Mouse (Mus musculus) testis, postnatal 10 days (tissue): ENCODE data around the gene 4921517D22Rik.
A peak's percentile ranks its signal among the peaks of the same experiment; 100 is the strongest.

ENCODE experiments used
- DNase-seq: peaks from one replicate; pipeline ENCODE4 v3.0.0; 2021; ENCODE audit warnings: low spot score

Gene 4921517D22Rik

DNA sequence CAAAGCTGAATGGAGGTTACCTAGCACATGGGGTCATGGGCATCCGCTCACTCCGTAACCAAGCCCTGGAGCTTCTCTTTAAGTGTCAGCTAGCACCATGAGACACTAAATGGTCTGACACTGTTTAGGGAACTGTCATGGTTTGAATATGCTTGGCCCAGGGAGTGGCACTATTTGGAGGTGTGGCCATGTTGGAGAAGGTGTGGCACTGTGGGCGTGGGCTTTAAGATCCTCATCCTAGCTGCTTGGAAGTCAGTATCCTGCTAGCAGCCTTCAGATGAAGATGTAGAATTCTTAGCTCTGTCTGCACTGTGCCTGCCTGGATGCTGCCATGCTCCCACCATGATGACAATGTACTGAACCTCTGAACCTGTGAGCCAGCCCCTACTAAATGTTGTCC lies 33.5 kb downstream of the 4921517D22Rik start:
- DNase-seq, result no peak

DNA sequence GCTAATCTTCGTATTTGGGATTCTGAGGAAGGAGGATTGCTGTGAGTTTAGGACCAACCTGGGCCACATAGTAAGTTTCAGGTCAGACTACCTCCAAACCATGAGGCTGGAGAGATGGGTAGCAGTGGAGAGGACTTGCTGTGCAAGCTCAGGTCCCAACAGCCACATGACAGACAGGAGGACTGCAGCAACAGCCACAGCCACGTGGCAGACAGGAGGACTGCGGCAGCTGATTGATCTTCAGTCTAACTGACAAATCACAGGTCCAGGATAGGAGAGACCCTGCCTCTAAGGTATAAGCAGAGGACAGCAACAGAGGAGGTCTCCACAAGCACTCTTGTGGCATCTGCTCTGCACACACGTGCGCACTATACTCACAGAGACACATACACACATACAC lies 36.1 kb downstream of the 4921517D22Rik start:
- no peak for DNase-seq

DNA sequence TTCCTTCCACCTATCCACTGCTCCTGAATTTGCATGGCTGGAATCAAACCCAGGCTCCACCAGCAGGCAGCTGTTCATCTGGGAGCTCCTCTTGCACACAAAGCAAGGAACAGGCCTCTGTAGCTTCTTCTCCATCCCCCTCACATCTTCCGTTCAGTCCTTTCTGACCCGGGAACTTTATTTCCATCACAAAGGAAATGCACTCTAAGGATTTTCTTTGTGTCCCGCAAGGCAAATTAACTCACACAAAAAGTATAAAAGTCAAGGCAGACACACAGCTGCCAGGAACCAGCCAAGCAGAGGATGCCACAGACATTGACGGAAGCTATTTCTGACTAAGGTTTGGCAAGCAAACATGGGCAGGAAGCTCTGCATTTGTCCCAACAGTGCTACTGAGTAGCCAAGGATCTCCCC lies 36.9 kb downstream of the 4921517D22Rik start:
- no peak for DNase-seq

DNA sequence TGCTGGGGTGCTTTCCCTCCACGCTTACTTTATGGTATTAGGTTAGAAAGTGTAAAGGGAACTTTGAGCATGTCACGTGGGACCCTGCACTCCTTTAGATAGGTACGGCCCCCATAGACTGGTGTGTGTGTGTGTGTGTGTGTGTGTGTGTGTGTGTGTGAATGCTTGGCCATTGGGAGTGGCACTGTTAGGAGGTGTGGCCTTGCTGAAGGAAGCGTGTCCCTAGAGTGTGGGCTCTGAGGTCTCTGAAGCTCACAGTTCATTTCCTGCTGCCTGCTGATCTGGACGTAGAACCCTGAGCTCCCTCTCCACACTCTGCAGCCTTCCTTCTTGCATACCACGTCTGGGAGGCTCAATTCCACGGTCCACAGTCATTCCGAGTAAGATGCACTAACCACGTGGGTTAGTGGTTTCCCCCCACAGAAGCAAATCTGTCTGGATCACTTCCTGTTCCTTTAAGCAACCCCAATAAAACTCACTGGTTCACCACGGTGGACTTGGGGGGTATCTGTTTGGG lies 37.5 kb downstream of the 4921517D22Rik start:
- no peak for DNase-seq

DNA sequence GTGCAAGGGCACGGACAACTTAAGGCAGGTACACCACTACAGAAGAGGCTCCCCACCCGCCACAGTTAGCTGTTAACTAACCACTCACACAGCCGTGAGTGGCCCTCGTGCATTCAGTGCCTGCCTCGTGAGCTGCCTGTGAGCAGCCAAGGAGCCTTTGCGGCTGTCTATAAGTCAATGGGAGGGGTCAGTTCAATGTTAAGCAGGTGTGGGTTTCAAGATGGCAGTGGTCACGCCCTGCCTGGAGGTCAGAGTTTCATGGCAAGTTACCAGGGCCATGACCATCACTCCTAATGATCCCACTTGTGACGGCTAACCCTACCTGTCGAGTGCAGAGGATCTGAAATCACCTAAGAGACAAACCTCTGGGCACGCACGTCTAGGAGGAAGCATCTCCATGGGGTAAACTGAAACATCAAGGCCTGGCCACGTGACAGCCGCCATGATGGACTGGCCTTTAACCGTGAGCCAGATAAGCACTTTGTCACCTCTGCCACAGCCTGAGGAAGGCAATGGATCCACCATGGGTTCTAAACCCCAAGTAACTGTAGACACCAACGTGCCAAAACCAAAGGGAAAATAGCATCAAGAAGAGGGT lies 38.1 kb downstream of the 4921517D22Rik start:
- no peak for DNase-seq

DNA sequence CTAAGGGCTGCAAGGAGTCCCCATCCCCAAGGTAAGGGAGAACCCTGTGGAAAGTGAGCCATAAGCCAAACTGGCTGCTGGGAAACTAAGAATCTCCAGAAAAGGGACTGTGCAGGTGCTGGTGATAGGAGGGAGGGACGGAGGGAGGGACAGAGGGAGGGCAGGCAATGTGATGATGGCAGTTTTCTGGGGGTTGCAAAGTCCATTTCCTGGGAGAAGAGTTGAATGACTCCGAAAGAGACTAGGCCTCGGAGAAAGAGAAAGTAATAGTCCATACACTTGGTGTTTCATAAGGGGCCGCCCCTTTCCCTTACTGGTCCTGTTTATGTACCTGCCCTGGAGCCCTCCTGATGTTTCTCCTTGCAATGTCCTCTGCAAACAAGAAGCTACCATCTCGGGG lies 39.4 kb downstream of the 4921517D22Rik start:
- DNase-seq, result no peak

DNA sequence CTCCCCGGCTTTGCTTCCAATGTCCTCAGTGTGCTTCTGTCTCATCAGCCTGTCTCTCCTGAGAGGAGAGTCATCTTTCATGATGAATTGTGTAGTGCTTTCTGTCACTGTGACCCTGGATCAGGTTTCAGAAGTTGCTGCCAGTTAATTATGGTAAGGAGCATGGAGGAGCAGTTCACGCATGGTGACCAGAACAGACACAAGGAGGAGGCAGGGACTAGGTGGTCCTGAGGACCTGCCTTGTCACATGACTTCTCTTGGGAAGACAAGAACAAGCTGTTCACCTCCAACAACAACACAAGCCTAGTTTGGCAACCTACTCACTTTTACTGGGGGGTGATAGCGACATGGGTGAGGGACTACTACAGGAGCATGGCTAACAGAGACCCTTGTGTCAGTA lies 40.8 kb downstream of the 4921517D22Rik start:
- DNase-seq, result no peak

DNA sequence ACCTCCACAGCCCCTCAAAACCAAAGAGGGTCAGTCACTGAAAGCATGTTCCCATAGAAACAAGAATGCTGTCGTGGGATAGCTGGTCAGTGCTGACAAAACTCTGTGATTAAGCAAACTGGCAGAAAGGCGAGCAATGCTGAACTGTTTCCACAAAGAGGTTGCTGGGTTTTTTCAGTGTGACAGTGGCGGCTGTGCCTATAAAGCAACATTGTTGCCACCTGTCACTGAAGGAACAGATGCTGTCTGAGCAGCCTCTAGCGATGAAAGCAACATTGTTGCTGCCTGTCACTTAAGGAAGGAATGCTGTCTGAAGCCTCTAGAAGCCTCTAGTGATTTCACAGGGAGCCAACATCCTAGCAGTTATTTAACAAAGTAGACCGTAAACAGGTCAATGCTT lies 41.3 kb downstream of the 4921517D22Rik start:
- no peak for DNase-seq

DNA sequence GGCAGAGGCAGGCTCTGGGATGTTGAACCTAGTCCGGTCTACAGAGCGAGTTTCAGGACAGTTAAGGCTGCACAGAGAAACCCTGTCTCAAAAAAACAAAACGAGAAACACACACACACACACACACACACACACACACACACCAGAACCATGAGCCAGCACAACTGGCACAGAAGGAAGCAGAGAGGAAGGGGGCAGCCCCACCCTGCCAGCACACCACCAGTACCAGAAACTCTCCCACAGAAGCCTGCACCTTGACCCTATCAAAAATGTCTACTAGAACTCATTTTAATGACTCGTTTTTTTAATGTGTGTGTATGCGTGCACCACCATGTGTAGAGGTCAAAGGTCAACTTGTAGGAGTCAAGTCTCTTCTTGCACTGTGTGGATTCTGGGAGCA lies 44.1 kb downstream of the 4921517D22Rik start:
- no peak for DNase-seq

DNA sequence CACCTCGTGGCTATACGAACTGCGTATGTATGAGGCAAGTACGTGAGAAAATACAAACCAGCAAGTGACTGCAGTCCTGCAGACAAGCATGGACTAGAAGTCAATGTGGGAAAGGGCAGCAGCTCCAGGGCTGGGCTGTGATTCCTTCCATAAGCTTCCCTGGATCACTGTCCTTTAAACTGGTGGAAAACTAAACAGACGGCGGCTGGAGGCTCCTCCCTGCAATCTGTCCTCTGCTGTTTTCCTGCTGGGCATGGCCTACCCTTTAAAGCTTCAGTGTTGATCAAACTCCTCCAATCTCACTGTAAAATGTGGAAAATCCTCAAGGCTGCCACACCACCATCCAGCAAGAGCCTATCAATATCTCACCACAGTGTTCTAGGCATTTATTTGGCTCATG lies 45.3 kb downstream of the 4921517D22Rik start:
- no peak for DNase-seq

DNA sequence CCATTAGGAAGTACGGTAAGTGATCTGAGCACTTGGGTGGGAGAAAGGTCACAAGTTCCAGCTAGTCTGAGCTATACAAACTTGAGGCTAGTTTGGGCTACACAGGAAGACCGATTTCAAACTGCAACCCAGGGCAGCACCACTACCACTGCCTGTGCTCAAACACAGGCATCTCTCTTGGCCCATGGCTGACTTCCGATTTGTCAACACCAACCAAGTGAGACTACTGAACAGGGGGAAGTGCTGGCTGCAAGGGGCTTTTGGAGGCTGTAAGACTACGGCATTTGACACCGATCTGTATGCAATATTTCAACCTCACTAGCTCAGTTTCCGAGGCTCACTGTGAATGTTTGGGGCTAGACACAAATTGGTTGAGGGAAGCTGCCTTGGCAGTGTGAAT lies 46.4 kb downstream of the 4921517D22Rik start:
- no peak for DNase-seq

DNA sequence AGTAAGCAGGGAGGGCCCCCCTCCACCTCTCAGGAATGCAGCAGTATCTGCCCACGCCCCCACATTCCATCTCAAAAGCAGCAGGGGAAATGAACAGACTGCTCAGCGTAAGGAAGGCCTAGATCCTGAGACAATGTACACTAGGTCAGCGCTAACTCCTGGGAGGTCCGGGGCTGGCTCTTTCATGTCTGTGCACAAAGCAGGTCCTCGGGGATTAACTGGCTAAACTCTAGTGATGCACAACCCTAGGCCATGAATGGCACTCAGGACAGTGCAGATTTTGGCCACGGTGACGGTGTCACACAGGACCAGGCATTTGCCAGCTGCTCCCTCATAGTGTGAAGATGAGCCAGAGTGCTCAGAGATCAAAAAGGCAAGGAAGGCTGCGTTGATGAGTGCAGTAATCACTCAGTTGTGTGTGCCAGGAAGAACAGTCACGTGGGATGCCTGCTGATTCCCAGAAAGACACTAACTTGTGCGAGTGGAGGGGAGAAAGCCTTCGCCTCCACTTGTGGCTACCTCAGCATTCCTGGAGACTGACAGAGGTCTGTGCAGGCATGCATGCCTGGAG lies 47.1 kb downstream of the 4921517D22Rik start:
- peak; percentile 52 for DNase-seq

DNA sequence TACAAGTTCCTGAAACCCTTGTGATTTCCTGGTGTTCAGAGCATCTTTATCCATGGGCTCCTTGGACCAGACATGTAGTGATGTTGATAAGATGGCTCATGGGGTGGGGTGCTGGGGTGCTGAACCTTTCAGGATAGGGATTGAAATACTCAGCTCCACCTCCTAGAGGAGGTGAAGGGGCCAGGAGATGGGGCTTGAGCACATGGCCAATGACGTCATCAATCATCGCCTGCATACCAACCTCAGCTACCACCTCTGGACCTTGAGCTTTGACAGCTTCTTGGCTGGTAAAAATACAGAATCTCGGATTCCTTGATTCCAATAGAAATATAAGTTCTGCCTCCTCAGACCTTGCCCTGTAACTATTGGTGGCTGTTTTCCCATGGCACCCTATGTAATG lies 48.4 kb downstream of the 4921517D22Rik start:
- DNase-seq, result no peak

DNA sequence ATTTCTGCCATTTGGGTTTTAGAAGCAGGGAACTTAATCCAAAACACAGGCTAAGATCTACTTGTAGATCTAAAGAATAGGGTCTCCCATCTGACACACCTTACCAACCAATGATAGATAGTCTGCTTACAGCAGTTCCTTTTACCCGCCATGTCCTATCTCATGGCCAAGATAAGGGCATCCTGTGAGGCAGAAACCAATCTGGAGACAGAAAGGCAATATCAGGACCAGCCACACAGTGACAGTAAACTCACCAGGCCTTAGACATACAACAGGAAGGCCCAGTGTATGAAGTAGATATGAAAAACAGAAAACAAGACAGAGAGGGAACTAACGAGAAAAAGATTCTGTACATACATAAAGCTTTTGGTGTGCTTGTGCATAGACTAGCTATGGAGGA lies 51.1 kb downstream of the 4921517D22Rik start:
- no peak for DNase-seq

DNA sequence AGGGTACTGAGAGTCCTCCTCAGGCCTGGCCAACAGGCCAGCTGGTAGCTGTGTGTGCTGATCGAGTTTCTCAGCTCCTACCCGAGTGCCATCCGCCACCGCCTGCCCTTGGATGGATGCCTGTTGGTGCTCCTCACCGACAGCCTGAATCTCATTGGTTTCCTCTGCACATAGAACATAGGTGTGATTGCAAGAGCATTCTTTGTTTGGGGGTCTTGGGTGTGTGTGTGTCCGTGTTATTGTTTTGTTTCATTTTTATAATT lies 53.8 kb downstream of the 4921517D22Rik start:
- no peak for DNase-seq

DNA sequence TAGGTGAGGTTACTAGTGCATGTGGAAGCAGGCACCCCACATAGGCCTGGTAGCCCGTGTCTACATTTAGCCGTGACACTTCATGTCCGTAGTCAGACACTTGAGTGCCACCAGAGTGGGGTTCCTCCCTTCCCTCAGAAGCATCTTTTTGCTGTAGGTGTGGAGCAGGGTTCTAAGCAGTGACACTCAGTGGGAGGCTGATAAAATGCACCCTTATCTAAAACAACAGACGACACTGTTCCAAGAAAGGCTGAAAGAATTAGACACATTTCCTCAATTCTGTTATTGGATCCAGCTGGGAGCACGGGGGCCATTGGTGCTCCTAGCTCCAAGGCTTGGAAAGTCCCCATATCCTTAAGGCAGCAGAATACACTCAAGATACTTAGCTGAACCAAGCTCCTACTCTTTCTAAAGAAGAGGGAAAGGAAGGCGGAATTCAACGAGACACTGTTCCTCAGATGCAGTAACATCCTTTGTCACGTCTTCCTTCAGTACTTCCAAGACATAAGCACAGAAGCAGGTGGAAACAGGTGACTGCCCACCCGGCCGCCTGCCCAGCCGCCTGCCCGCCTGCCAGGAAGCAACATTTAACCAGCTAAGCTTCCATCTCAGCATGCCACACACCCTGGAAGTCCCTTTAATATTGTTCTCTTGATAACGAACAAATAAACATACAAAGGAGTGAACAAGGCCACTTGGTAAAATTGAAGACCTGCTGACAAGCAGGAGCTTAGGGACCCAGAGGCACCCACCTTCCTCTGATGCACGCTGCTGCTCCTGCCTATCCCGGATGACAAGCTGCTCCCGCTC lies 54.3 kb downstream of the 4921517D22Rik start:
- DNase-seq, result peak; percentile 39

DNA sequence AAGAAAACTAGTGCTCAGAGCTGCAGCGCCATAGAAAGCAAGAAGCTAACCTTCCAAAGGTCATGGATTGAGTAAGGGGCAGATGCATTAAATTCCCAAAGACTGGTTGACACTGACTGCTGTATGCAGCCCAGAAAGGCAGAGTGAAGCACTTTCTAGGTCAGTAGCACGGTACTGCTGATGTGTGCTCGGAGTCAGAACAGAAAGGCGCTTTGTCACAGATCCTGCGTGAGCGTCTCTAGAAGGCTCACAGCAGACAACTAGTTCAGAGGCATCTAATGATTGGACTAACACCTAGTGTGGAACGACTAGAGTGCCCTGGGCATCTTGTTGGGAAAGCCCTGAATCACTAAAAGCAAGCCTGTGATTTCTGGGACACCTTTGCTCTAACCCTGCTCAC lies 56.1 kb downstream of the 4921517D22Rik start:
- DNase-seq, result no peak
